8 mouse cellular contexts compared by ENCODE assay signal in genomic region chr11:59227604-59228121, GRCm38 (mm10). TPM values are rescaled to one million over a fixed set of nuclear protein-coding genes. Genes with fewer than 3 reads are reported as not detected.
DNase-seq lines count a peak whose midpoint lies in the region; ATAC-seq and TF ChIP-seq lines count a peak whose summit lies in the region.

No protein-coding gene starts in this region.

- peak overlapping the region; percentile 75 for H3K4me3 ChIP-seq in cerebellum, adult 2 months (replicated peaks; ENCODE audit: insufficient read depth, low read depth, low read length)
- H3K4me3 ChIP-seq in neural tube, embryonic 11.5 days (ENCODE audit: low read depth, low read length) = peak overlapping the region; percentile 94
- peak overlapping the region; percentile 100 for H3K4me3 ChIP-seq in intestine, embryonic 15.5 days (replicated peaks)
- peak overlapping the region; percentile 73 for H3K4me3 ChIP-seq in midbrain, embryonic 14.5 days (replicated peaks; ENCODE audit: low read depth, low read length)

- TF ChIP-seq CTCF in cerebellum, adult 2 months (IDR thresholded peaks at IDR 0.05; ENCODE audit: borderline replicate concordance, insufficient read depth, low read depth, low read length) = no peak

- peaks cover 13% of the 10 kb centered on the region for H3K4me1 ChIP-seq in cerebellum, adult 2 months (ENCODE audit: control insufficient read depth, insufficient read depth, low read length)
- peaks cover 19% of the 10 kb centered on the region for H3K4me1 ChIP-seq in neural tube, embryonic 11.5 days (ENCODE audit: control insufficient read depth, insufficient read depth, low read length)
- H3K4me1 ChIP-seq in intestine, embryonic 15.5 days (replicated peaks) = peaks cover 42% of the 10 kb centered on the region
- peaks cover 27% of the 10 kb centered on the region for H3K4me1 ChIP-seq in midbrain, embryonic 14.5 days (ENCODE audit: control insufficient read depth, insufficient read depth, low read length)

- H3K4me2 ChIP-seq in neural tube, embryonic 11.5 days (ENCODE audit: low read depth) = peak overlapping the region; percentile 62
- H3K4me2 ChIP-seq in intestine, embryonic 15.5 days (replicated peaks) = peak overlapping the region; percentile 68
- peak overlapping the region; percentile 96 for H3K4me2 ChIP-seq in midbrain, embryonic 14.5 days (ENCODE audit: low read length)

- under 1% methylated on average over 51 of the region's 51 CpGs for WGBS in cerebellum, adult 2 months
- under 1% methylated on average over 48 of the region's 51 CpGs for WGBS in neural tube, embryonic 11.5 days
- WGBS in intestine, embryonic 15.5 days = under 1% methylated on average over 51 of the region's 51 CpGs
- WGBS in midbrain, embryonic 14.5 days = 0% methylated on average over 50 of the region's 51 CpGs

- ATAC-seq in neural tube, embryonic 11.5 days (ENCODE audit: insufficient read depth, low FRiP score, low TSS enrichment) = peak; percentile 78
- peak; percentile 85 for ATAC-seq in intestine, embryonic 15.5 days
- ATAC-seq in midbrain, embryonic 14.5 days (ENCODE audit: low FRiP score, low TSS enrichment) = peak; percentile 73
- no peak for ATAC-seq in monocyte, adult 5-6 weeks (replicated peaks; ENCODE audit: insufficient number of reproducible peaks, low FRiP score, low TSS enrichment, poor library complexity, severe bottlenecking)

- no peak for DNase-seq in cerebellum, adult 2 months
- DNase-seq in cerebellum, postnatal 25 days = no peak
- no peak for DNase-seq in neural tube, embryonic 11.5 days (ENCODE audit: low spot score)
- no peak for DNase-seq in neural tube, embryonic 10.5 days (ENCODE audit: extremely low spot score, low spot score)
- no peak for DNase-seq in midbrain, embryonic 14.5 days
- DNase-seq in left cerebral cortex, adult 9 months (ENCODE audit: low spot score in 2 of 2) = no peak

- peak overlapping the region; percentile 98 for H3K9ac ChIP-seq in neural tube, embryonic 11.5 days (ENCODE audit: low read length)
- H3K9ac ChIP-seq in intestine, embryonic 15.5 days = peak overlapping the region; percentile 100
- peak overlapping the region; percentile 76 for H3K9ac ChIP-seq in midbrain, embryonic 14.5 days (replicated peaks; ENCODE audit: low read length)

- H3K9me3 ChIP-seq in neural tube, embryonic 11.5 days (ENCODE audit: control insufficient read depth, low read length) = no peaks in the 10 kb centered on the region
- no peaks in the 10 kb centered on the region for H3K9me3 ChIP-seq in intestine, embryonic 15.5 days
- H3K9me3 ChIP-seq in midbrain, embryonic 14.5 days (ENCODE audit: control insufficient read depth, low read length) = no peaks in the 10 kb centered on the region

- no peaks in the 10 kb centered on the region for H3K27me3 ChIP-seq in cerebellum, adult 2 months (ENCODE audit: control insufficient read depth, insufficient read depth, low read length)
- H3K27me3 ChIP-seq in neural tube, embryonic 11.5 days (ENCODE audit: control insufficient read depth, insufficient read depth, low read length) = no peaks in the 10 kb centered on the region
- no peaks in the 10 kb centered on the region for H3K27me3 ChIP-seq in intestine, embryonic 15.5 days (replicated peaks)
- H3K27me3 ChIP-seq in midbrain, embryonic 14.5 days (ENCODE audit: control insufficient read depth, insufficient read depth, low read length) = no peaks in the 10 kb centered on the region

- peak overlapping the region; percentile 88 for H3K27ac ChIP-seq in cerebellum, adult 2 months (ENCODE audit: insufficient read depth, low read length)
- H3K27ac ChIP-seq in neural tube, embryonic 11.5 days (ENCODE audit: low read depth, low read length) = peak overlapping the region; percentile 95
- H3K27ac ChIP-seq in intestine, embryonic 15.5 days = peak overlapping the region; percentile 97
- H3K27ac ChIP-seq in midbrain, embryonic 14.5 days (replicated peaks; ENCODE audit: low read depth, low read length) = peak overlapping the region; percentile 92

- TF ChIP-seq POLR2A in cerebellum, adult 2 months (IDR thresholded peaks at IDR 0.05; ENCODE audit: borderline replicate concordance, insufficient read depth, low read length) = no peak

- H3K36me3 ChIP-seq in neural tube, embryonic 11.5 days (ENCODE audit: control insufficient read depth, insufficient read depth, low read length) = no peaks in the 10 kb centered on the region; the same call in 1 of the 2 replicates
- H3K36me3 ChIP-seq in intestine, embryonic 15.5 days = no peaks in the 10 kb centered on the region
- 0 out of 2 replicates have a peak, but pooled peaks cover 6% of the 10 kb centered on the region for H3K36me3 ChIP-seq in midbrain, embryonic 14.5 days (ENCODE audit: control insufficient read depth, insufficient read depth, low read length)

RNA-seq across cellular contexts. Expression of gene Arf1, which starts 0.4 kb away (rescaled TPM):
- polyA plus RNA-seq in cerebellum, adult 2 months (2012; rRNA removed) = 514 and 515 TPM in 2 replicates
- polyA plus RNA-seq in neural tube, embryonic 11.5 days (2014; fragmentation: Nextera tagmentation; extraction: Ambion mirVana) = 656 and 670 TPM in 2 replicates
- 688 and 694 TPM in 2 replicates for polyA plus RNA-seq in intestine, embryonic 15.5 days (2015; fragmentation: Nextera tagmentation; extraction: Ambion mirVana)
- 594 and 613 TPM in 2 replicates for polyA plus RNA-seq in midbrain, embryonic 14.5 days (2014; fragmentation: Nextera tagmentation; extraction: Ambion mirVana)
- total RNA-seq in monocyte, adult 5-6 weeks (2017) = 337 to 405 TPM (median 396 TPM) in 3 replicates

RNA-seq across cellular contexts. Expression of gene 2310033P09Rik, which starts 19.5 kb away (rescaled TPM):
- polyA plus RNA-seq in cerebellum, adult 2 months (2012; rRNA removed) = 28.4 and 29.6 TPM in 2 replicates
- 31.0 and 33.1 TPM in 2 replicates for polyA plus RNA-seq in neural tube, embryonic 11.5 days (2014; fragmentation: Nextera tagmentation; extraction: Ambion mirVana)
- 29.1 and 30.2 TPM in 2 replicates for polyA plus RNA-seq in intestine, embryonic 15.5 days (2015; fragmentation: Nextera tagmentation; extraction: Ambion mirVana)
- polyA plus RNA-seq in midbrain, embryonic 14.5 days (2014; fragmentation: Nextera tagmentation; extraction: Ambion mirVana) = 23.7 and 26.7 TPM in 2 replicates
- 8.9 to 16.8 TPM (median 16.4 TPM) in 3 replicates for total RNA-seq in monocyte, adult 5-6 weeks (2017)

RNA-seq across cellular contexts. Expression of gene Mrpl55, which starts 25.4 kb away (rescaled TPM):
- polyA plus RNA-seq in cerebellum, adult 2 months (2012; rRNA removed) = 53.9 and 57.3 TPM in 2 replicates
- 91.6 and 99.3 TPM in 2 replicates for polyA plus RNA-seq in neural tube, embryonic 11.5 days (2014; fragmentation: Nextera tagmentation; extraction: Ambion mirVana)
- 101 and 103 TPM in 2 replicates for polyA plus RNA-seq in intestine, embryonic 15.5 days (2015; fragmentation: Nextera tagmentation; extraction: Ambion mirVana)
- 87.7 and 108 TPM in 2 replicates for polyA plus RNA-seq in midbrain, embryonic 14.5 days (2014; fragmentation: Nextera tagmentation; extraction: Ambion mirVana)
- total RNA-seq in monocyte, adult 5-6 weeks (2017) = 21.2 to 48.1 TPM (median 23.8 TPM) in 3 replicates

RNA-seq across cellular contexts. Expression of gene Guk1, which starts 35.7 kb away (rescaled TPM):
- polyA plus RNA-seq in cerebellum, adult 2 months (2012; rRNA removed) = 207 and 235 TPM in 2 replicates
- 101 and 112 TPM in 2 replicates for polyA plus RNA-seq in neural tube, embryonic 11.5 days (2014; fragmentation: Nextera tagmentation; extraction: Ambion mirVana)
- 109 and 126 TPM in 2 replicates for polyA plus RNA-seq in intestine, embryonic 15.5 days (2015; fragmentation: Nextera tagmentation; extraction: Ambion mirVana)
- polyA plus RNA-seq in midbrain, embryonic 14.5 days (2014; fragmentation: Nextera tagmentation; extraction: Ambion mirVana) = 205 and 261 TPM in 2 replicates
- 23.1 to 45.9 TPM (median 32.7 TPM) in 3 replicates for total RNA-seq in monocyte, adult 5-6 weeks (2017)

RNA-seq across cellular contexts. Expression of gene Gjc2, which starts 44.6 kb away (rescaled TPM):
- 47.5 and 57.1 TPM in 2 replicates for polyA plus RNA-seq in cerebellum, adult 2 months (2012; rRNA removed)
- 0.28 TPM in 1 of 2 replicates, not detected in the other for polyA plus RNA-seq in neural tube, embryonic 11.5 days (2014; fragmentation: Nextera tagmentation; extraction: Ambion mirVana)
- polyA plus RNA-seq in intestine, embryonic 15.5 days (2015; fragmentation: Nextera tagmentation; extraction: Ambion mirVana) = 1.1 and 1.3 TPM in 2 replicates
- polyA plus RNA-seq in midbrain, embryonic 14.5 days (2014; fragmentation: Nextera tagmentation; extraction: Ambion mirVana) = 0.18 TPM in 1 of 2 replicates, not detected in the other
- total RNA-seq in monocyte, adult 5-6 weeks (2017) = not detected in 3 replicates
